Comparison of ENCODE assay signal across 8 mouse cellular contexts in genomic region chr3:114031351-114032213, GRCm38 (mm10). TPM values are rescaled to one million over a fixed set of nuclear protein-coding genes. Genes with fewer than 3 reads are reported as not detected.
A peak's percentile ranks its signal among the peaks of the same experiment; 100 is the strongest.
DNase-seq lines count a peak whose midpoint lies in the region; ATAC-seq and TF ChIP-seq lines count a peak whose summit lies in the region.

No protein-coding gene starts in this region.

- peak overlapping the region; percentile 57 for H3K9ac ChIP-seq in heart, embryonic 12.5 days
- H3K9ac ChIP-seq in ES-Bruce4 (ENCODE audit: low read depth, poor library complexity, severe bottlenecking): no peak overlapping the region
- H3K9ac ChIP-seq in hindbrain, embryonic 13.5 days: peak overlapping the region; percentile 75
- H3K9ac ChIP-seq in liver, postnatal 0 days (replicated peaks): no peak overlapping the region; the same call in 1 of the 2 replicates

- TF ChIP-seq CTCF in ES-Bruce4 (IDR thresholded peaks at IDR 0.05; ENCODE audit: low read depth, low read length): no peak
- no peak for TF ChIP-seq CTCF in liver, postnatal 0 days (IDR thresholded peaks at IDR 0.05; ENCODE audit: low read depth)
- TF ChIP-seq CTCF in thymus, adult 2 months (IDR thresholded peaks at IDR 0.05; ENCODE audit: borderline replicate concordance, control insufficient read depth, extremely low read depth, insufficient read depth, low read length, poor library complexity): no peak

- no peak overlapping the region for H3K27ac ChIP-seq in heart, embryonic 12.5 days (ENCODE audit: poor library complexity, severe bottlenecking)
- H3K27ac ChIP-seq in ES-Bruce4 (ENCODE audit: insufficient read depth, low read length): no peak overlapping the region
- H3K27ac ChIP-seq in hindbrain, embryonic 13.5 days: peak overlapping the region; percentile 60
- H3K27ac ChIP-seq in liver, postnatal 0 days (ENCODE audit: low read depth): no peak overlapping the region
- no peak overlapping the region for H3K27ac ChIP-seq in thymus, adult 2 months (ENCODE audit: control insufficient read depth, insufficient read depth, low read length)

- H3K4me2 ChIP-seq in heart, embryonic 12.5 days: peak overlapping the region; percentile 99
- peak overlapping the region; percentile 97 for H3K4me2 ChIP-seq in hindbrain, embryonic 13.5 days
- H3K4me2 ChIP-seq in liver, postnatal 0 days (ENCODE audit: low read depth, low read length): peak overlapping the region; percentile 72

- no peaks in the 10 kb centered on the region for H3K4me1 ChIP-seq in heart, embryonic 12.5 days (replicated peaks)
- peaks cover 2% of the 10 kb centered on the region for H3K4me1 ChIP-seq in ES-Bruce4 (ENCODE audit: control insufficient read depth, insufficient read depth, low read length)
- peaks cover 24% of the 10 kb centered on the region for H3K4me1 ChIP-seq in hindbrain, embryonic 13.5 days (replicated peaks)
- no peaks in the 10 kb centered on the region; the same call in 1 of the 2 replicates for H3K4me1 ChIP-seq in liver, postnatal 0 days (ENCODE audit: insufficient read depth)
- no peaks in the 10 kb centered on the region for H3K4me1 ChIP-seq in thymus, adult 2 months (replicated peaks; ENCODE audit: control insufficient read depth, insufficient read depth, low read length)

- no peaks in the 10 kb centered on the region for H3K27me3 ChIP-seq in heart, embryonic 12.5 days (replicated peaks)
- no peaks in the 10 kb centered on the region for H3K27me3 ChIP-seq in ES-Bruce4 (ENCODE audit: control insufficient read depth, insufficient read depth, low read length, poor library complexity, severe bottlenecking)
- no peaks in the 10 kb centered on the region for H3K27me3 ChIP-seq in hindbrain, embryonic 13.5 days
- peaks cover 17% of the 10 kb centered on the region for H3K27me3 ChIP-seq in liver, postnatal 0 days (ENCODE audit: insufficient read depth, low read length)
- no peaks in the 10 kb centered on the region for H3K27me3 ChIP-seq in thymus, adult 2 months (ENCODE audit: control insufficient read depth, insufficient read depth, low read length)

- DNase-seq in heart, postnatal 25 days (ENCODE audit: low spot score): no peak
- DNase-seq in embryo, embryonic 10.5 days (ENCODE audit: low spot score): peak; percentile 61
- DNase-seq in liver, postnatal 0 days: peak; percentile 24
- DNase-seq in thymus, postnatal 25 days: no peak
- no peak for DNase-seq in thymus, adult 2 months

- no peak for TF ChIP-seq POLR2A in ES-Bruce4 (IDR thresholded peaks at IDR 0.05; ENCODE audit: insufficient read depth, low read length)
- no peak for TF ChIP-seq POLR2A in thymus, adult 2 months (IDR thresholded peaks at IDR 0.05; ENCODE audit: control insufficient read depth, extremely low read depth, insufficient read depth, low read length, poor library complexity)

- intact Hi-C loops in heart, postnatal 25 days (cut with DNase I): loop anchor here (2.0 to 5.0 kb wide), 2 partner anchors 334 to 379 kb away; no protein-coding TSS in a partner anchor

- peak overlapping the region; percentile 73 for H3K4me3 ChIP-seq in heart, embryonic 12.5 days
- H3K4me3 ChIP-seq in ES-Bruce4 (ENCODE audit: low read depth, low read length): peak overlapping the region; percentile 61
- peak overlapping the region; percentile 66 for H3K4me3 ChIP-seq in hindbrain, embryonic 13.5 days
- H3K4me3 ChIP-seq in liver, postnatal 0 days (ENCODE audit: low read depth, low read length): peak overlapping the region; percentile 27
- no peak overlapping the region for H3K4me3 ChIP-seq in thymus, adult 2 months (ENCODE audit: control insufficient read depth, insufficient read depth, low read length)

- H3K36me3 ChIP-seq in heart, embryonic 12.5 days: no peaks in the 10 kb centered on the region
- H3K36me3 ChIP-seq in ES-Bruce4 (ENCODE audit: control insufficient read depth, insufficient read depth, low read length, poor library complexity, severe bottlenecking): no peaks in the 10 kb centered on the region
- no peaks in the 10 kb centered on the region for H3K36me3 ChIP-seq in hindbrain, embryonic 13.5 days
- H3K36me3 ChIP-seq in liver, postnatal 0 days (replicated peaks; ENCODE audit: insufficient read depth, low read length): no peaks in the 10 kb centered on the region
- H3K36me3 ChIP-seq in thymus, adult 2 months (ENCODE audit: control insufficient read depth, insufficient read depth, low read length): no peaks in the 10 kb centered on the region

- peak; percentile 60 for ATAC-seq in heart, embryonic 12.5 days (ENCODE audit: insufficient number of reproducible peaks, low FRiP score)
- ATAC-seq in hindbrain, embryonic 13.5 days (ENCODE audit: low FRiP score): peak; percentile 74
- ATAC-seq in liver, postnatal 0 days: peak; percentile 51; the same call in 1 of the 2 replicates

- 2% methylated on average over 21 of the region's 21 CpGs for WGBS in heart, embryonic 12.5 days
- WGBS in hindbrain, embryonic 13.5 days: 1% methylated on average over 21 of the region's 21 CpGs
- 2% methylated on average over 21 of the region's 21 CpGs for WGBS in liver, postnatal 0 days (ENCODE audit: insufficient replicate concordance)
- WGBS in thymus, adult 2 months: 6% methylated on average over 21 of the region's 21 CpGs

- TF ChIP-seq EP300 in ES-Bruce4 (IDR thresholded peaks at IDR 0.05; ENCODE audit: insufficient read depth, low read depth, low read length): no peak
- TF ChIP-seq EP300 in liver, postnatal 0 days (IDR thresholded peaks at IDR 0.05; ENCODE audit: low read depth): no peak

- no peaks in the 10 kb centered on the region for H3K9me3 ChIP-seq in heart, embryonic 12.5 days (replicated peaks)
- no peaks in the 10 kb centered on the region for H3K9me3 ChIP-seq in ES-Bruce4 (replicated peaks; ENCODE audit: control insufficient read depth, insufficient read depth, low read length, poor library complexity, severe bottlenecking)
- no peaks in the 10 kb centered on the region for H3K9me3 ChIP-seq in hindbrain, embryonic 13.5 days
- no peaks in the 10 kb centered on the region for H3K9me3 ChIP-seq in liver, postnatal 0 days (ENCODE audit: low read length)

RNA-seq across cellular contexts. Expression of gene Col11a1, which starts 1.2 kb away (rescaled TPM):
- polyA plus RNA-seq in heart, embryonic 12.5 days (2016; fragmentation: Nextera tagmentation; extraction: Ambion mirVana): 7.7 and 7.9 TPM in 2 replicates
- total RNA-seq in heart, postnatal 25 days (2021): under 1 TPM; 0.17 to 0.23 TPM
- 14.1 and 15.1 TPM in 2 replicates for polyA plus RNA-seq in ES-Bruce4 (2011; ENCODE audit: insufficient read depth, insufficient read length, low read depth, missing spikeins)
- polyA plus RNA-seq in hindbrain, embryonic 13.5 days (2015; fragmentation: Nextera tagmentation; extraction: Ambion mirVana): 14.1 and 15.2 TPM in 2 replicates
- polyA plus RNA-seq in liver, postnatal 0 days (2015; fragmentation: Nextera tagmentation; extraction: Ambion mirVana): 0.71 and 0.97 TPM in 2 replicates
- not detected in 2 replicates for polyA plus RNA-seq in thymus, adult 2 months (2012; rRNA removed)

Comparison
In these comparisons a context has a peak if more than half of its experiments do, and no peak if none do; other contexts are left out.
1. H3K9ac ChIP-seq: peak in heart, embryonic 12.5 days (single experiment) and hindbrain, embryonic 13.5 days (single experiment); none in ES-Bruce4 (single experiment) and liver, postnatal 0 days (single experiment).
2. DNase-seq: peak in embryo, embryonic 10.5 days (single experiment) and liver, postnatal 0 days (single experiment); none in heart, postnatal 25 days (single experiment), thymus, postnatal 25 days (single experiment) and thymus, adult 2 months (single experiment).
3. Peak in every context shown above with its lines, with median percentiles within 50 percentile points of each other: ATAC-seq and H3K4me2 ChIP-seq.